Mouse (Mus musculus) erythroblast, adult 5-6 weeks (primary cell): ENCODE data around the gene Irs1. TPM values are rescaled to one million over a fixed set of nuclear protein-coding genes. Genes with fewer than 3 reads are reported as not detected.

Experiments
- ATAC-seq: replicated peaks from 2 replicates; pipeline ENCODE4 v1.8.0; 2016; ENCODE audit warnings: moderate number of reproducible peaks, mild to moderate bottlenecking, moderate TSS enrichment, inconsistent platforms; ENCODE audit not compliant: poor library complexity, low FRiP score, severe bottlenecking
- total RNA-seq, 2 experiments: library from RNA; stranded (forward) in 1 of 2; stranded (reverse) in 1 of 2; fragments of 150-400 nt in 1 of 2; fragments of 200-764, 138-1000 nt in 1 of 2; gene quantifications; 2 replicates each; pipeline versions ENCODE4 v1.2.3 to v1.2.4; 2015 to 2017; ENCODE audit warnings: low replicate concordance in 2 of 2

The Irs1 gene
- total RNA-seq, 2 experiments from 2014 or later, result not detected

DNA sequence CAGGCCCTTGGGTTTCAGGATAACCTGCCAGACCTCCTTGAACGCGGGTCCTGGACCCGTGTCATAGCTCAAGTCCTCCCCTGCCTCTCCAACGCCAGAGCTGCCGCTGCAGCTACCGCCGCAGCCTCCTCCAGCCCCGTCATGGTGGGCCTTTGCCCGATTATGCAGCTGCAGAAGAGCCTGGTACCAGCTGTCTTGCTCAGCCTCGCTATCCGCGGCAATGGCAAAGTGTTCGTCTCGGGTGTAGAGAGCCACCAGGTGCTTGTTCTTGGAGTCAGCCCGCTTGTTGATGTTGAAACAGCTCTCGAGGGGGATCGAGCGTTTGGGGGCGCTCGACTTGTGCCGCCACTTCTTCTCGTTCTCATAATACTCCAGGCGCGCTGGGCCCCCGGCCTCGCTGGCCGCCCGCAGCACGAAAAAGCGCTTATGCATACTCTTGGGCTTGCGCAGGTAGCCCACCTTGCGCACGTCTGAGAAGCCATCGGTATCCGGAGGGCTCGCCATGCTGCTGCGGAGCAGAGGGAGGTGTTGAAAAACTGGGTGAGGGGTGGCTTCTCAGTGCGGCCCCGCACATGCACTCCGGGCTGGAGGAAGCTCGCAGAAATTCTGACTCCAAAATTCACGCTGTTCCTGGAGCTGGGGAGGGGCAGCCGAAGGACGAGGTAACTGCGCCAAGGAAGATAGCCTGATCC, 1.1 kb downstream of the Irs1 start:
- ATAC-seq, result no peak

DNA sequence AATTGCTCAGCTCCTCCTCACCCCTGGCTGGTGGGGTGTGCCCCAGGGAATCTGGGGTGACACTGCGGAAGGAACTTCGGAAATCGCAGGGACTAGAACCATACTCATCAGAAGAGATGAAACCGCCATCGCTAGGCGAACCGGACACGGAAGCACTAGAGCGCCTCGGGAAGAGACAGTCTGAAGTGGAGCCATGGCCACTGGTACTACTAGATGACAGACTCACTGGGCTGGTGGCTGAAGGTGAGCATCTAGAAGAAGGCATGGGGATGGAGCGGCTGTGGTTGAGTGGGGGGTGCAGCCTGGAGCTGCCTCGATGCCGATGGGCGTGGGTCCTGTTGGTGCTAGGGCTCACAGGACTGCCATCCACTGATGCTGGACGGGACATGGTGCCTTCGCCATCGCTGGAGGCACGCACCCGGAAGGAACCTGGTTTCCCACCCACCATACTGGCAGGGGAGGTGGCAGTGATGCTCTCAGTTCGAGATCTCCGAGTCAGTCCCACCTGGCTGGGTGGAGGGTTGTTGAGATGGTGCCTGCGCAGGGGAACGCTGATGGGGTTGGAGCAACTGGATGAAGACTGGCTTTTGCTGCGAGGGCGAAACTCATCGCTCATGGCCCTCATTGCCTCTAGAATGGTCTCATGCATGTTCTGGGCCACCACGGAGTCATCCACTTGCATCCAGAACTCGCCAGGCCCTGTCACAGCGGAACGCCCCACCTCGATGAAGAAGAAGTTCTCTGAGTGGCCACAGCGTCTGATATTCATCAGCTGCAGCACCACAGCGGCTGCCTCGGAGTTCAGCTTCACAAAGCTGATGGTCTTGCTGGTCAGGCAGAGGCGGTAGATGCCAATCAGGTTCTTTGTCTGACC, 1.9 kb downstream of the Irs1 start:
- no peak for ATAC-seq

DNA sequence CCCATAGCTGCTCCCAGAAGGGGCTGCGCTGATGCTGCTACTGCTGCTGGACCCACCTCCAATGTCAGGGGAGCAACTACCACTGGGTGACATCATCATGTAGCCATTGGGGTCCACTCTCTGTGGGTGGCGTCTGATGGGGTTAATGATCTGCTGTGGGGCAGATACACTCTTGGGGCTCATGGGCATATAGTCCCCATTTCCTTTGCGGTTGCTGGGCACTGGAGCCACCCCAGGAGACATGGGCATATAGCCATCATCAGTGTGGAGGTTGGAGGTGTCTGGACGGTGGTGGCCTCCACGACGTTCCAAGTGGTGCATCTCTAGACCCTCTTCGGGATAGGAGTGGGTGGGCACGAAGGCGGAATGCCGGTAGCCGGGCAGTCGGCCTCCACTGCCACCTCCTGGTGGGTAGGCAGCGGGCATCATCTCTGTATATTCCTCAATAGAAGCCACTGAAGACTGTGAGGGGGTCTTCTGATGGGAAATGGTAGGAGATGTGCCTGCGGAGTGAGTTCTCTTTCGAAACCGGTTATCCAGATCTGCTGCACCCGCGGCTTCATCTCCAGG, 2.7 kb downstream of the Irs1 start:
- no peak for ATAC-seq

DNA sequence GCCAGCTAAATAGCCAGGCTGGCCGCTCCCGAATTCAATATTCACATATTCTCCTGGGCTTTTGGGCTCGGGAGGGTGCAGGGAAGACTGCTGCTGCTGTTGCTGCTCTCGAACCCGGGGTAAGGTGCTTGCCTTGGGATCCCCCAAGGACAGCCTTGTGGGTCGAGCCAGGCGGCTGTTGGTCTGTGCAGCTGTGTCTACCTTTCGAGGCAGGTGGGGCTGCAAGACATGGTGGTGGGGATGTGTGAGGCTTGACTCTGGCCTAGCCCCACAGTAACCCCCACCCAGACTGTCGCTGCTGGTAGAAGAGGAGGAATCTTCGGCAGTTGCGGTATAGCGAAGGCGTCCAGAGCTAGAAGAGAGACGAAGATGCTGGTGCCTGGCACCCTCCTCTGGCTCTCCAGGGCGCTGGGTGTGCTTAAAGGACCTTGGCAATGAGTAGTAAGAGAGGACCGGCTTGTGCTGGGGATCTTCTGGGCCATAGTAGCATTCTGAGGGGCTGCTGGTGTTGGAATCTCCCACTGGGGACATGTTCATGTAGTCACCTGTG, 3.4 kb downstream of the Irs1 start:
- no peak for ATAC-seq

DNA sequence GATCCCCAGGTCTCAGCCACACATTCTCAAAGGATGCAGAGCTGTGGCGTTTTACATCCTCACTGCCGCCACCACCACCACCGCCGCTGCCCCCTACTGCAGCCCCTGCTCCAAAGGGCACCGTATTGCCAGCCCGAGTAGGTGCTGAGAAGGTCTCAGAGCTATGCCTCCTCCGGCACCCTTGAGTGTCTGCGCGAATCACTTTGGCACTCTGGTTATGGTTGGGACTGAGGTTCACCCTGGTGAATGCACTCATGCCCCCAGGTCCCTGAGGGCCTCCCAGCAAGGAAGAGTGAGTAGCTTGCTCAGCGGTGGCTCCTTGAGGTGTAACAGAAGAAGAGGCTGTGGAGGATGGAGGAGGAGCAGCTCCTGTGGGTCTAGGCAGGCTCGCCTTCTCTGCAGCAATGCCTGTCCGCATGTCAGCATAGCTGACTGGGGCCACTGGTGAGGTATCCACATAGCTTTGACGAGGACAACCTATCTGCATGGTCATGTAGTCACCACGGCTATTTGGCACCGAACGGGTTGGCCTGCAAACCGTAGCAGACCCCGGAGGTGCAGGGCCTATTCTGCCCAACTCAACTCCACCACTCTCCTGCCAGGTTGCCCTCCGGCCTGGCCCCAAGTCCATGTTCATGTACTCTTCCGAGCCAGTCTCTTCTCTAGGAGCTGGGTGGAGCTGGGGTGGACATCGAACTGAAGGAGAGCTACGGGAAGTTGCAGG, 4.0 kb downstream of the Irs1 start:
- no peak for ATAC-seq

DNA sequence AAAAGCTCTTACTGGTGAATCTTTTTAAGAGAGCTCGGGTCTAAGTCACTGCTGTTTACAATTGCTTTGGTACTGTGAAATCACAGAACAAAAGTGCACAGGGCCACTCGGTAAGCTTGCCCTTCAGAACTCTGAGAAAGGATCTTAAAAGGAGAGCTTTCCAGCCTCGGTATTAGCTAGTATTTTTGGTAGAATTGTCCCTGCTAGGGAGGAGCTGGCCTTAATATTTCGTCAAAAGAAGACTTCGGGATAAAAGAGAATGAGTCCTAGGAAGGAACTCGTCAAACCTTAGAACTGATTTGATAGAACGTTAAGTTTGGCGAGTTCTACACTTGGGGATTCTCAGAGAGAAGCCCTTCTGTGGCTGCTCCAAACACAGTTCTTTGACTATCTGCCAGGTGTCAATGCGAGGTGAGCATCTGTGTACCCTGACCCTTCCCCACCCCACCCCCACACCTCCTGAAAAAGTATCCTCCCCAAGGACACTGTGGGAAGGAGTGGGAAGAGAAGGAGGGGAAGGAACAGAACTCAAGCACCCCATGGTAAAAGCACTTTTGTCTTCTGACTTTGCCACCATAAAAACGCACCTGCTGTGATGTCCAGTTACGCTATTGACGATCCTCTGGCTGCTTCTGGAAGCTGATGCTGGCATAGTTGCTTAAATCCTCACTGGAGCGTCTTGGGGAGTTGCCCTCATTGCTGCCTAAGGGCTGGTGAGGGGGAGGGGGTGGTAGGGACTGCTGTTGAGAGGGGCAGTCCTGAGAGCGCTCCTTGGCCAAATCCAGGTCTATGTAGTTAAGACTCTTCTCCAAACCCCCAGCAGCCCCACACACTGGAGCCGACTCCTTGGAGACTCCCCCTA, 4.8 kb downstream of the Irs1 start:
- ATAC-seq, result no peak

DNA sequence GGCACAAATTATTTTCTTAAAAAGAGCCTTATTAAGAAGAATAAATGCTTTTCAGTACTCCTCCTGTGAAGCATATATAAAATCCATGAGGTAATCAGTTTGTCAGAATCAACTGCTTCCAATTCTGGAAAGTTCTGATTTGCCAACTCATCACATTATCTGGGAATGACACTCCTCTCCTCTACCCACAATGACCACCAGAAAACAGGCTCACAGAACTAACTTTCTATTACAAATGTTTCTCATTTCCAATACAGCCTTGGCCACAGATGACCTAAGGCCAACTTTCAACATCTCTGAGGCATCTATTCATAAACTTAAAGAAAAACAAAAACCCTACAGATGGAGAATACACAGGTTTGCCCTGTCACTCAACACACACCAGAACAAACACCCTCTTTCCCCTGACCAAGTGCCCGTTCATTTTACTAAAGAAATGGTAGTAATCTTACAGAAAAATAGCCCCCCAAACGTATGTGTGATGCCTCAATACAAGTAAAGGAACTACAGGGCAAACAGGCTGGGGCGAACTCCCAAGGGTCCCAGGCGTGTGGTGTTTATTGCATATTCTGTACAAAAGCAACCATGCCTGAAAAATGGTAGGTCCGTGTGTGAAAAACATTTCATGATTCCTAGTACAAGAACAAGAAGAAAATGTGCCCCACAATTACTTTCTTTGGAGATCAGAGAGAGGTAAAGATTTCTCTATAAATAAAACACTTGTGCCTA, 5.6 kb downstream of the Irs1 start:
- ATAC-seq, result no peak

DNA sequence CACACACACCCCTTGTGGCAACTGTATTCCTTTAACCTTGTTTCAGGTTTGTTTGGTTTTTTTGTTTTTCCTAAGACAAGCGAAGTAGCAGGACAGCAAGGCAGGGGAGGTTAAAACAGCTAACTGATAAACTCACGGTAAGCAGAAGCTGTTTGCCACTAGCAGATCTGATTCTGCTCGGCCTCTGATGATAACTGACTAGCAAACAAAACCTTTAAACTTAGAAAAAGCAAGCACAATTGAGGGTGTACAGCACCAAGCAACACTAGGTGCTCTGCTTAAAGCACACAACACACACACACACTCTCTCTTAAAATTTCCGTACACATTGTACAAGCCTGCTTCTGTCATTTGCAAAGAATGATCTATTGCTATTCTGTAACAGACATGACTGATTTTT, 6.8 kb downstream of the Irs1 start:
- ATAC-seq, result no peak

DNA sequence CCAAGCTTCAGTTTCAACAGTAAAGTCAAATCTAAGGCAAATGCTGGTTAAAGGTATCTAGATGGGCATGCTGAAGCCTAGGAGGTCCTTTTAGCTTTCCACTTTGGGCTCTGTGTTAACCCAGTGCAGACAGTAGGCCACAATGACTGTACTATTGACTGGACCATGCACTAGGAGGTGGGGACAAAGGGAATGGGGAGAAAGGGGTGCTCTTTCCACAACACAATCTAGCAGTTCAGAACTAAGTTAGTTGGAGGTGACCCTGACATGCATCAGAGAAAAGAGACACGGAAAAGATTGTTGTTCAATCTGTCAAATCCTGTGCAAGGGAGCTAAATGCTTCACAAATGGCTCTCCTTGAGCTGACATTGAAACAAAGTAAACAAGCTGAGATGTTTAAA, 7.3 kb downstream of the Irs1 start:
- no peak for ATAC-seq

DNA sequence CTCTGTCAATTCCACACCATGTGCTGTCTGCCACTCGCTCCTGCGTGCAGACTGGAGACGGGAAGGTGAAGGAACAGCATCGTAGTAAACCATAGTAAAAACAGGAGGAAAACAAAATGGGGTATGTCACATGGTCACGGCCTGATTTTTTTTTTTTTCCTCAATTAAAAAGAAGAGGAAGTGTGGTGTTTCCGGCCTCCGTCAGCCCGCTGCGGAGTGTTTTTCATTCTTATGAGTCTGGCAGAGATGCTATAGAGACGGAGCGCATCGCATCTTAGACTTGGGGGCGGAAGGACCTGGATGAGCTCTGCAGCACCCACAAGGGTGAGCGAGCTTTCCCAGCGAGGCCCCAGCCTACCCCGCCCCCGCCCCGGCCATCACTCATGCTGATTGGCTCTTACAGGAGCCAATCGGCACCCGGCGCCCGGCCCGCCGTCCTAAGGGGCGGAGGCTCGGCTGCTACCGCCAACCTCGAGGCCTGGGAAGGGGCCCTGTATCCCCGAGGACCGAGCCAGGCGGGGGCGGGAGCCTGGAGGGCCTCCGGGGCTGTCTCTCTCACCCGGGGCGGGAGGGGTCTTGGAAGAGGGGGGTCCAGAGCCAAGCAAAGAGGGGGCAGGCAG, 8.1 kb downstream of the Irs1 start:
- ATAC-seq, result peak; percentile 60; the same call in 1 of the 2 replicates

DNA sequence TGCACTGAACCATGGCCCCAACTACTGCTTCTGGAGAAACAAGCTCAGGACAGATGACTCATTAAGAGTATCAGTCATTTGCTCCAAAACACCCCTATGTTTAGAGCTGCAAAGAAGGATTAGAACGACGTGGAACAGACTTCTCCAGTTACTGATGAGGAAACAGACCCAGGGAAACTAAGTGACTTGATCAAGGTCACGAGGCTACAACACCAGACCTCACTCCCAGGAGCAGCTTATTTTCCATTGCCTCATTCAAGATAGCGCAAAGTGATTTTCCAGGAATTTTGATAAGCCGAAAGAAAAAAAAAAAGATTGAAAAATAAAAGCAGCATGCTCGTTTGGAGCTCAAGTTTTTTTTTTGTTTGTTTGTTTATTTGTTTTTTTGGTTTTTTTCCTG, 9.4 kb downstream of the Irs1 start:
- no peak for ATAC-seq

DNA sequence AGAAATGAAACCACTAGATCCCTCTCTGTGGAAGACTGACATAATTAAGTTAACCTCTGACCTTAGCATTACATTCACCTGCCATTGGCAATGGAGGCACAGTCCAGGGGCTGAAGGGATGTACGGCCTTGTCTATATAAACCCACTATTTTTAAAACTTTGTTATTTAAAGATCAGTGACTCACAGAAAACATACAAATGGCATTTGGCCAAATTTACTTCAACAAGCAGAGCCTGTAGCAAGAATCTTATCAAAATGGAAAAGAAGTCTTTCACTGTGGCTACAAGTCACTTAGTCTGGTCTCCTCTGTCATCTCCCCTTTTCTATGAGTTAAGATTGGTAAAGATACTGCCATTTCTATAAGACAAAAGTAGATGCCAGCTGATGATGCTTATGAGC, 11.4 kb downstream of the Irs1 start:
- no peak for ATAC-seq

DNA sequence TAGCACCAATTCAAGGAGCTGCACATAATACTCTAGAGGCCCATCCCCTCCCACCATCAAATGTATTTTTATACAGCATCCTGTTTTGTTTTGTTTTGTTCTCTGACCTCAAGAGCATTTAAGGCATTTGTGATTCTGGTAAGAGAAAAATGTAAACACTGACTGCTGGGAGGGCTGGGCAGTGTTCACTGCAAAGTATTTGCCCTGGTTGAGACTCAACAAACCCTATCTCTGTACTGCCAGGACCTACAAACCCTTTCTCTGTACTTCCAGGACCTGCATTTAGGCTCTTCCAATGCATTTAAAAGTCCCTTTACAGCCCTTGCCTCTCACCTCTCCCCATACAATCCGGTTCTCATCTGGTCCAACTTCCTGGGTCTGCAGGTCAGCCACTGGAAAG, 16.9 kb downstream of the Irs1 start:
- ATAC-seq, result no peak

DNA sequence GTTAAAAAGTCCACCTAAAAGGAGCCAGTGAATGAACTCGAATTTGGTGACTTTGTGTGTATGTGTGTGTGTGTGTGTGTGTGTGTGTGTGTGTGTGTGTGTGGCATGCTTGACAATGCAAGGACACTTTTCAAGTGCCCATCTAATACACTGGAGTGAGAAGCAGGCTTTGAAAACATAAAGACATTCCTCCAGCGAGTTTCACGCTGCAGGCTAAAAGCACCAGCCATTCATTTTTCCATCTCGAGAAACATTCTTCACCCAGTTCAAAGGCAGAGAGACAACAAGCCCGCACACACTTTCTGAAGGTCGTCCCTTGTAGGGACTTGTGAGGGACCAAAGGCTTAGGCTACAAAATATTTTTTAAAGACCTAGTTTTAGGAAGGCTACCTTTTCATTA, 17.7 kb downstream of the Irs1 start:
- no peak for ATAC-seq

DNA sequence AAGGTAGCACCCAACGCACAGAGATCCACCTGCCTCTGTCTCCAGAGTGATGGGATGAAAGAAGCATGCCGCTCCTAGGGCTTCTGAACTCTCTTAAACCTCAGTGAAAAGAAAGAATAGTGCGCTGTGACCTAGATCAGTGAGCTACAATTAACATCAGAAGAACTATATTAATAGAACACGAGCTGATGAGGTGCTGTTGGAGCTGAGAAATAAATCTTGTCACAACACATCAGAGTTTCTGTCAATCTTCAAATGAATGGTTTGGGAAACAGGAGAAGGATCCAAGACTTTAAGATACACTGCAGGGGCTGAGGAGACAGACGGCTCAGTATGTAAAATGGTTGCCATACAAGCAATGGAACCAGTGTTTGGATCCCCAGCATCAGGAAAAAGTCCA, 19.0 kb downstream of the Irs1 start:
- ATAC-seq, result no peak

DNA sequence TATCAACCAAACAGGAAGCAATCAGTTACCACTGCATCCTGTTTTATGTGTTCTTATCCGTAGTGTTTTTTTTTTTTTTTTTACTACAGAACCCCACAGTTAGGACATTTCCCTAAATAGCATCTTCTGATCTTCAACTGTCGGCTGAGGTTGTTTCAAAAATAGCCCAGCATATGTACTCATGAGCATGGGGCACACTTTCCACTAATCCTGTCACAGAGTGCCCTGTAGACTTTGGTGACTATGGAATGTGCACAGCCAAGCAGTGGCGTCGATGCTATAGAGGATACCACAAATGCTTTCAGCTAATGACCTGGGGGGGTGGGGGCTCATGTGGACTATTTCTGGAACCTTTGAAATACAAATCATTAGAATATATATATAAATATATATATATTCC, 23.7 kb downstream of the Irs1 start:
- no peak for ATAC-seq

DNA sequence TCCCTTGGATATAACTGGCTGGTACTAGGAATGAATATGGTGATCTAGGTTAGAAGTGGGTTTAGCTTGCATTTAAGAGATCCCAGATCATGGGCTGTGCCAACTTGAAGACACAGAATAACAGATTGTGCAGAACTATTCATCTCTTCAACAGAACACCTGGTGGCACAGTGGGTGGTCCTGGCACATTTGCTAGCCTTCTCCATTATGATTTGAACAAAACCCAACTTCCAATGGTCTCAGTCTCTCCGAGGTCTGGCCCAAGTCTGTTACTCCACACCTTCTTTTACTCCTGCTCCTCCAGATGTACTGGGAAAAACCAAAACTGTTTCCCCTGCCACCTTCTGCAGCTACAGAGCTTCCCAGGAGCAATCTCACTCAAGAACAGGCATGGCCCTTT, 28.9 kb downstream of the Irs1 start:
- ATAC-seq, result no peak

DNA sequence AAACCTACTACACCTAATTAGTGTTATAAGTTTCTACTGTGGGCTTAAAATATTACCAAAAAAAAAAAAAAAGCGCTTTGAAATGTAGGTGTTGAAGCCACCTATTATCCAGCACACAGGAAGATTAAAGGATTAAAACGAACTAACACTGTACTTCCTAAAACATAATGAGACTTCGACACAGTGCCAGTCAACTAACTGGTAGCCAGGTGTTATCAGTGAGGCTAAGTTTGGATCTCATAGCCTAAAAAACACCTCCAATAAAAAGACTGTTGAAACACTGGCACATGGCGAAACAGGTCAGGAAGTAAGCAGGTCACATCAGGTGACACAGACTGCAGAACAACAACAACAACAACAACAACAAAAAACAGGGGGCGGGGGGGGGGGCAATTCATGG, 29.6 kb downstream of the Irs1 start:
- ATAC-seq, result no peak
